Mouse (Mus musculus): ENCODE measurements at regions not wholly inside any gene's neighbourhood (a gene's known extent, or its start where the extent isn't known, plus 50 kb on each side); places are given as distances from the start of the nearest gene placed in this dataset.

DNA sequence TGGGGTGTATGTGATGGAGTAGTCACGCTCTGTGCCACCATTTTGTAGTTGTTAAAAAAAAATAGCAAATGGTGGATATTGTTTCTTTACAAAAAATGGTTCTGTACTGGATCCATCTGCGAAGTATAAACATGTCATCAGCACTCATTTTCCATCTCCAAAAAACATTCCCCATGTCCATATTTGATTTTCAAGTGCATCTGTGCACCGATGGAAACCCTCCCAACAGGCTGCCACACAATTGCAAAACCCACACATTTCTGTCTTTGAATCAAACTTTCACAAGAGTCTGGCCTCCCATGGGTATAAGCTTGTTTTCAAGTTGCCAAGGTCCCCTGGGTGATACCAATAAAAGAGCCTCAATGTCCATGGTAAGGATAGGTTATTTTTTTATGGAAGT is 51.4 kb upstream of the Zeb2 start:
- DNase-seq: no peak

Measured in right cerebral cortex, postnatal 14 days (tissue).